Mouse (Mus musculus): ENCODE data around the gene Map2k7.

GRCm38 (mm10) chr8:4247241-4247640 is 8.7 kb downstream of the Map2k7 start:
- TF ChIP-seq REST (IDR thresholded peaks at IDR 0.05; ENCODE audit: insufficient read depth, insufficient read length), result no peak
- no peak for TF ChIP-seq E2F4 (IDR thresholded peaks at IDR 0.05; ENCODE audit: insufficient read depth)
- TF ChIP-seq POLR2A (IDR thresholded peaks at IDR 0.05; ENCODE audit: insufficient read length, low read depth), result no peak
- no peak for TF ChIP-seq TCF12 (IDR thresholded peaks at IDR 0.05; ENCODE audit: insufficient read depth, poor library complexity, severe bottlenecking)
- TF ChIP-seq USF1 (IDR thresholded peaks at IDR 0.05; ENCODE audit: low read depth), result no peak
- TF ChIP-seq MAX (IDR thresholded peaks at IDR 0.05; ENCODE audit: low read depth), result no peak
- TF ChIP-seq SRF (IDR thresholded peaks at IDR 0.05; ENCODE audit: control insufficient read depth, insufficient read length, low read depth), result no peak
